Mouse (Mus musculus) lung, adult 2 months (tissue): Measurements from ENCODE around the gene Kctd10. TPM values are rescaled to one million over a fixed set of nuclear protein-coding genes. Genes with fewer than 3 reads are reported as not detected.
A peak's percentile ranks its signal among the peaks of the same experiment; 100 is the strongest.

Experiments
- DNase-seq: peaks from one replicate; pipeline ENCODE4 v3.0.0; 2022
- H3K4me1 ChIP-seq: fragments of 200-500 bp; 2 replicates; pipeline ENCODE4 v1.6.1; 2011; ENCODE audit warnings: low read length; ENCODE audit not compliant: control insufficient read depth, insufficient read depth
- H3K4me3 ChIP-seq: fragments of 200-500 bp; replicated peaks from 2 replicates; pipeline ENCODE3; 2011; ENCODE audit warnings: low read depth, mild to moderate bottlenecking, control low read depth, low read length; ENCODE audit errors: extremely low read depth
- CTCF ChIP-seq: fragments of 200-500 bp; IDR thresholded peaks from 2 replicates; pipeline ENCODE4 v1.5.1; 2011; ENCODE audit warnings: mild to moderate bottlenecking, low read length, control low read depth; ENCODE audit not compliant: insufficient read depth
- POLR2A ChIP-seq: fragments of 200-500 bp; IDR thresholded peaks from 2 replicates; pipeline ENCODE4 v1.6.1; 2011; ENCODE audit warnings: low read depth, mild to moderate bottlenecking, control low read depth, low read length, borderline replicate concordance; ENCODE audit errors: extremely low read depth
- WGBS: fragments of 180-500 bp; shearing (Covaris S2); methylation state at CpG from one replicate; pipeline ENCODE4 v1.1.7; 2018; 5-methylcytosine and 5-hydroxymethylcytosine counted together
- polyA plus RNA-seq: library from polyadenylated mRNA; depleted of rRNA; stranded (reverse); fragments of >200 nt; gene quantifications from 2 replicates; pipeline ENCODE4 v1.2.3, GENCODE M21; 2012

Gene Kctd10
- polyA plus RNA-seq, 1 experiment = 318 TPM

DNA sequence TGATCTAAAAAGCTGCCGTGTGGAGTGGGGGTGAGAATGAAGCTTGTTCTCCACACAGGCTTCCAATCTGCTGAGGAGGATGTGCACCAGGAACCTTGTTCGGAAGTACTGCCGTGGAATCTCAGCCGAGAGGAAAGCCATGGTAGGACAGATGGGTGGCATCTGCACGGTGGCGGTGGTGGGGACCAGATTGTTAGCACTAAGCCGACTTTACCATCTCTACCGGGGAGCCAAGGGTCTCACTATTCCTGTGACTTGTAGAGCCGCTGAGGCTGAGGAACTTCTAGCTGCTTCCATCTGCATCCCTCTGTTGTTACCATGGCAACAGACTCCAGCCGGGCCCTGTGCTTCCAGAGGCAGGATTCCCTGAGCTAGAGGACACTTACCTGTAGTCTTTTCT lies 21.5 kb downstream of the Kctd10 start:
- no peak for DNase-seq
- no peak for TF ChIP-seq CTCF
- no peak for TF ChIP-seq POLR2A
- no peak overlapping the region for H3K4me3 ChIP-seq
- 77% methylated on average over 10 of the region's 10 CpGs for WGBS
- H3K4me1 ChIP-seq = peaks cover 9% of the 10 kb centered on the region

DNA sequence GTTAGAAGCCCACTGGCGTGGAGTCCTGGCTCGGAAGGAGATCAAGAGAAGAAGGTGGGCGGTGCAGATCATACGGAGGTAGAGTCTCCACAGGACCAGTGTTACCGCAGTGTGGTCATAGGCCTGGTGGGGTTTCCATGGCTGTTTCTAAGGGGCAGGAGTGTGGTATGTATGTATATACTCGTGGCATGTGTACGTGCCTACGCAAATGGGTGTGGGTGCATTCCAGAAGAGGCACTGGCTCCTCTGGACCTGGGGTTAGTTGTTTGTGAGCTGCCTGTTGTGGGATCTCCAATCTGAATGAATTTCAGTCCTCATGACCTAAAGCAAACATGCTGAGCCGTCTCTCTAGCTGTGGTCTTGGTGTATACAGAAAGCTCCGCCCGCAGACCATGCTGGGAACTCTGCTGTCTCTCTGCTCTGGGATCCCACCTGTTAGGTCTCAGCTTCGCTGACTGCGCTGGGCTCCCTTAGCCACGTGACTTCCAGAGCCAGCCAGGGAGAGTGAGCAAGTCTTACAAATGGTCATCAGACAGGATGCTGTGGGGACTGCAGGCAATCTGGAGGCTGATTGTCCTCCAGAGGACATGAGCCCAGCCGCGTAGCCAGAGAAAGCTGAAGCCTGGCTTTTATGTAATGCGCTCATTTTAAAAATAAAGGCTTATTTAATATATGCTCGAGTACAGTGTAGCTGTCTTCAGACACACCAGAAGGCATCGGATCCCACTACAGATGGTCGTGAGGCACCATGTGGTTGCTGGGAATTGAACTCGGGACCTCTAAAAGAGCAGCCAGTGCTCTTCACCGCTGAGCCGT lies 23.2 kb downstream of the Kctd10 start:
- TF ChIP-seq POLR2A = no peak
- no peak for TF ChIP-seq CTCF

DNA sequence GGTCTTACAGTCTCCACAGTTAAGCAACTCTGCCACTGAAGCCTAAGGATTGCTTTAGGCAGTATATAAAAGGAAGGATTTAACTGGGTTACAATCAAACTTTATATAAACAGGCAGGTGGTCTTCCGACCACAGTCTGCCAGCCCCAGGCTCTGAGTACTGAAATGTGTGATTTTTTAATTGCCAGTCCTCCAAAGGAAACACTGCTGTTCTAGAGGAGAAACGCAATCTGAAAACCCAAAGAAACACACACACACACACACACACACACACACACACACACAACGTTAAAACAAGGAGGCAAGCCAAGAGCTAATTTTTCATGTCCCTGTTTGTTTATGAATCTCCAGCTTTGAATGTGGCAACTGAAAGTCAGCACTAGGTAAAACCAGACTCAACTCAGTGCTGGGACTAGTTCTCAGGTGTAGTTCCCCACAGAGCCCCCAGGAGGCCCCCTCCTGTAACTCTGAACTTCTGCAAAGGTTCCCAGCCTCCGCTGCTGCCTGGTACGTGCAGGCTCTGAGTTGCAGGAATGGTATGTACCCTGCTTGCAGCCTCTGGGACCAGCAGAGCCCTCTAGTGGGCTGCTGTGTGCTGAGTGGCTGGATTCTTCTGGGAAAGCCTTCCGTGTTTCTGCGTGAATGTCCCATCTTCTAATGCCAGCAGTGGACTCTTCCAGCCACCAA lies 23.9 kb downstream of the Kctd10 start:
- peaks cover 8% of the 10 kb centered on the region for H3K4me1 ChIP-seq
- no peak for TF ChIP-seq POLR2A
- TF ChIP-seq CTCF = peak; percentile 82
- 7% methylated on average over 7 of the region's 7 CpGs for WGBS
- no peak overlapping the region for H3K4me3 ChIP-seq
- peak; percentile 79 for DNase-seq

More for the DNA sequence above, 23.2 kb downstream of the Kctd10 start:
- 37% methylated on average over 23 of the region's 23 CpGs for WGBS
- H3K4me3 ChIP-seq = no peak overlapping the region
- peaks cover 8% of the 10 kb centered on the region for H3K4me1 ChIP-seq
- no peak for DNase-seq

DNA sequence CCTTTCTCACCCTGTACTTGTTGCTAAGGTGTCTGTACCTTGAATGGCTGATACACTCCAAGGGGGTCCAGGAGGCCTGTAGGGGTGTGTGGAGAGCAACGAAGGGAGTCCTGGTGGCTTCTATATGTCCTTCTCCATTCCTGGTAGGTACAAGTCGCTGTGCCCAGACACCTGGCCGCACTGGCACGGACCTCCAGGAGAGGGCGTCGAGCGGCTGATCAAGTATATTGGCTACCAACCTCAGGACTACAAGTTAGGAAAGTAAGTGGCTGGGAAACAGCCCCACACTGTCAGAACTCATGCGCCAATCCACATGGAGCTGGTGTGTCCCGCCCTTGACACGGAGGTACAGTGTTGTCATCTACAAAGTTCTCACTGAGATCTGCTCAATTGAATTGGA lies 28.8 kb downstream of the Kctd10 start:
- 59% methylated on average over 10 of the region's 10 CpGs for WGBS
- Histone ChIP-seq H3K4me1 (no peaks in the 10 kb centered on the region), H3K4me3 (no peak overlapping the region)
- TF ChIP-seq CTCF = 0 out of 2 replicates have a peak, but pooled peaks have one; percentile 21
- no peak for TF ChIP-seq POLR2A
- no peak for DNase-seq

DNA sequence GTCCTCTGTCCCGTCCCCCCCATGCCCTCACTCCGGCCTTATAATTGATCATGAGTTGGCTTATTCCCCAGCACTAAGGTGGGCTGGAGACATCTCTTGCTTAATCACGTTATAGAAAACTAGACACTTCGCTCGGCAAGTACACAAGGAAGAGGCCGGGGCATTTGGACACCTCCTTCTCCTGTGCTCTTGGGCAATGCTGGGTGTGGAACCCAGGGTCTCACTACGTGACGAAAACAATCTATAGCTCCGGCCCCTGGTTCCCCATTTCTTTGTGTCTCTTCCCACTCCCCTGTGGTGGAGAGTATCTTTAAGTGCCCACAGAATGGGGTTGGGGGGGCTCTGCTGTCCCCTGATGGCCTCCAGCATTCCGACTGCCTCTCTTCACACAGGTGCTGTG lies 33.3 kb downstream of the Kctd10 start:
- H3K4me3 ChIP-seq = no peak overlapping the region
- DNase-seq = no peak
- 79% methylated on average over 10 of the region's 10 CpGs for whole genome bisulfite sequencing
- H3K4me1 ChIP-seq = no peaks in the 10 kb centered on the region
- TF ChIP-seq CTCF (no peak), POLR2A (no peak)

DNA sequence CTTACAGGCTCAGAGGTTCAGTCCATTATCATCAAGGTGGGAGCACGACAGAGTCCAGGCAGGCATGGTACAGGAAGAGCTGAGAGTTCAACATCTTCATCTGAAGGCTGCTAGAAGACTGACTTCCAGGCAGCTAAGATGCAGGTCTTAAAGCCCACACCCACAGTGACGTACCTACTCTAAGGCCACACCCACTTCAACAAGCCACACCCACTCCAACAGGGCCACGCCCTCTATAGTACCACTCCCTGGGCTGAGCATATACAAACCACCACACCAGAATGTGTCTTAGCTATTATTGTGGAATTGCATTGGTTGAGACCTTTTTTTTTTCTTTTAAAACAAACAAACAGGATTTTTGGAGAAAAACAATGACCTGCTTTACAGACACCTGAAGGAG lies 34.8 kb downstream of the Kctd10 start:
- no peak for DNase-seq
- H3K4me1 ChIP-seq = no peaks in the 10 kb centered on the region
- 56% methylated on average over 3 of the region's 3 CpGs for WGBS
- no peak for TF ChIP-seq POLR2A
- no peak for TF ChIP-seq CTCF
- H3K4me3 ChIP-seq = no peak overlapping the region

DNA sequence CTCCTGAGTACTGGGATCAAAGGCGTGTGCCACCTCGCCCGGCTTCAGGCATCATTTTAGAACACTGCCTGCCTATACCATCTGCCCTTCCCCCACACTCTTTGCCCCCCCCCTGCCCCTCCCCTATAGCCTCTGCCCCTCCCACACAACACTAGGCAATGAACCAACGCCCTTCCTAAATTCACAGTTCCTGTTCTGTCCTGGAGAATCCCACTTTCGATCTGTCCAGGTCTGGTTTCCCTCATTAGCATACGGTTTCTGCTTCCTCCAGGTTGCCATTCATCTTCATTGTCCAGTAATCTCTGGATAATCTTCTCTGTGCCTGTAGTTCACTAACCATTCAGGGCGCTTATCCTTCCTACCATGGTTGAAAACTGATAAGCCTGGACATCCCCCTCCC lies 36.7 kb downstream of the Kctd10 start:
- Histone ChIP-seq H3K4me3 (no peak overlapping the region), H3K4me1 (no peaks in the 10 kb centered on the region)
- TF ChIP-seq CTCF (no peak), POLR2A (no peak)
- DNase-seq = no peak
- 79% methylated on average over 7 of the region's 7 CpGs for WGBS

DNA sequence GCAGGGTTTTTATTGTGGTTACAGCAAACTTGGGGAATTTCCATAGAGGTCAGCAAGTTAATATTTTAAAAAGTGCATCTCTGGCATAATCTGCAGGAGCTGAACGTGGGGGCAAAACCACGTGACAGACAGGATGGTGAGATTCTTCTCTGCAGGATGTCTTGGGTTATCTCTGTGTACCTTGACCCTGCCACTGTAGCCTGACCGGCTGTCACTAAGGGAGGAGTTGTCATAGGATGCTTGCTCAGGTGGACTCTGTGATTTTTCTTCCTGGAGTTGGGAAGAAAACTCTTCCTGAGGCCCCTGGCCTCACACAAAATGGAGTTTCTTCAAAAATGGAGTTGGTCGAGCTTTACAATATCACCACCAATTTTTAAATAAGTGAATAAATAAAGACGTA lies 37.3 kb downstream of the Kctd10 start:
- 63% methylated on average over 5 of the region's 5 CpGs for WGBS

DNA sequence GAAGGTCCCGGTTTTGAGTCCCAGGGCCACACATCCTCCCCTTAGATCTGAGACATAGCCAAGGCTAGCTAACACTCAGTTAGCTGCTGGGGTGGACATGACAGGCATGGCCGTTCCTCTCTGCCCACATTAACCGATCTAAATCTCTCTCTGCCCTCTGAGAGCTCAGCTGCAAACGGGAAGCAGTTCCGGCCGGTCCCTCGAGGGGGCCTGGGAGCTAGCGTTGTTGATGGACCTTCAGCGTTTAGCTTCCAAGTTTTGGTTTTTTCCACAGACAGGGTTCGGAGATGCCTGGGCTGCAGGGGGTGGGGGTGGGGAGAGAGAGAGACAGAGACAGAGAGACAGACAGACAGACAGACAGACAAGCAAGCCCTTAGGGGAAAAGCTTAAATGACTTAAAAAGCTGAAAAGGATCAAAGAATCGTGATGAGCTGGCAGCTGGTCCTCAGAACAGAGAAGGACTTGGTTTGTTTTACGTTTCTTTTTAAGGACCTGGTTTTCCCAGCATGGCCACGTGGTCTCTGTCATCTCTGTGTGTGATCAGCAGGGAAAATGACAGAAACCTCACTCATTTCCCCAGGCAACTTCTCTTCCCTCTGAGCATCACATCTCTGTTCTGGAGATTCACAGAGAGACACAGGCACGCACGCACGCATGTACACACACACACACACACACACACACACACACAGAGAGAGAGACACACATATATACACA lies 56.4 kb downstream of the Kctd10 start:
- H3K4me3 ChIP-seq = no peak overlapping the region
- no peaks in the 10 kb centered on the region for H3K4me1 ChIP-seq
- TF ChIP-seq POLR2A = no peak
- peak; percentile 51 for TF ChIP-seq CTCF
- DNase-seq = peak; percentile 27
- WGBS = 23% methylated on average over 16 of the region's 16 CpGs

More for the DNA sequence above, 37.3 kb downstream of the Kctd10 start:
- Histone ChIP-seq H3K4me3 (no peak overlapping the region), H3K4me1 (no peaks in the 10 kb centered on the region)
- DNase-seq = no peak
- TF ChIP-seq CTCF = no peak
- no peak for TF ChIP-seq POLR2A
